8 mouse cellular contexts compared by ENCODE assay signal in genomic region chr13:24112689-24113348, GRCm38 (mm10).
DNase-seq lines count a peak whose midpoint lies in the region; ATAC-seq and TF ChIP-seq lines count a peak whose summit lies in the region.

No protein-coding gene starts in this region.

- peaks cover 17% of the 10 kb centered on the region; the same call in 1 of the 2 replicates for H3K27me3 ChIP-seq in heart, postnatal 0 days (ENCODE audit: control insufficient read depth, insufficient read depth, low read length)

- H3K27ac ChIP-seq in heart, postnatal 0 days (ENCODE audit: low read depth), result no peak overlapping the region

- peaks cover 6% of the 10 kb centered on the region; the same call in 1 of the 2 replicates for H3K4me1 ChIP-seq in heart, postnatal 0 days (ENCODE audit: control insufficient read depth, insufficient read depth)

- H3K4me3 ChIP-seq in heart, postnatal 0 days (ENCODE audit: low read depth, low read length), result no peak overlapping the region

- DNase-seq in A20 (ENCODE audit: low read depth, low spot score), result peak; percentile 42
- DNase-seq in NIH3T3 (ENCODE audit: low read depth), result peak; percentile 70
- peak; percentile 59 to 77 for DNase-seq in cerebellum, postnatal 36 days
- DNase-seq in heart, postnatal 0 days (ENCODE audit: low spot score), result peak; percentile 25
- DNase-seq in large intestine, adult 2 months (ENCODE audit: low read depth, low spot score), result peak; percentile 50
- DNase-seq in lung, postnatal 25 days (ENCODE audit: low spot score), result peak; percentile 86
- DNase-seq in retina, postnatal 1 day, result peak; percentile 71
- no peak for DNase-seq in T-cell, adult 2 months (ENCODE audit: low spot score)

- H3K9ac ChIP-seq in heart, postnatal 0 days (replicated peaks; ENCODE audit: low read depth, low read length), result no peak overlapping the region

- H3K9me3 ChIP-seq in heart, postnatal 0 days (replicated peaks; ENCODE audit: control insufficient read depth, low read length), result no peaks in the 10 kb centered on the region

- no peaks in the 10 kb centered on the region for H3K36me3 ChIP-seq in heart, postnatal 0 days (replicated peaks; ENCODE audit: control insufficient read depth, insufficient read depth, low read length)

- ATAC-seq in heart, postnatal 0 days (ENCODE audit: insufficient read depth, low read depth), result peak; percentile 14; the same call in 1 of the 2 replicates

- peak; percentile 65 for TF ChIP-seq CTCF in heart, postnatal 0 days (IDR thresholded peaks at IDR 0.05; ENCODE audit: low read depth)

- no peak for TF ChIP-seq EP300 in heart, postnatal 0 days (IDR thresholded peaks at IDR 0.05; ENCODE audit: low read depth)

- no peak overlapping the region for H3K4me2 ChIP-seq in heart, postnatal 0 days (ENCODE audit: low read depth, low read length)

- WGBS in heart, postnatal 0 days, result 67% methylated on average over 9 of the region's 9 CpGs
- WGBS in large intestine, adult 2 months, result 61% methylated on average over 9 of the region's 9 CpGs
